Mouse (Mus musculus): Measurements from ENCODE around the gene Vps26a.

DNA sequence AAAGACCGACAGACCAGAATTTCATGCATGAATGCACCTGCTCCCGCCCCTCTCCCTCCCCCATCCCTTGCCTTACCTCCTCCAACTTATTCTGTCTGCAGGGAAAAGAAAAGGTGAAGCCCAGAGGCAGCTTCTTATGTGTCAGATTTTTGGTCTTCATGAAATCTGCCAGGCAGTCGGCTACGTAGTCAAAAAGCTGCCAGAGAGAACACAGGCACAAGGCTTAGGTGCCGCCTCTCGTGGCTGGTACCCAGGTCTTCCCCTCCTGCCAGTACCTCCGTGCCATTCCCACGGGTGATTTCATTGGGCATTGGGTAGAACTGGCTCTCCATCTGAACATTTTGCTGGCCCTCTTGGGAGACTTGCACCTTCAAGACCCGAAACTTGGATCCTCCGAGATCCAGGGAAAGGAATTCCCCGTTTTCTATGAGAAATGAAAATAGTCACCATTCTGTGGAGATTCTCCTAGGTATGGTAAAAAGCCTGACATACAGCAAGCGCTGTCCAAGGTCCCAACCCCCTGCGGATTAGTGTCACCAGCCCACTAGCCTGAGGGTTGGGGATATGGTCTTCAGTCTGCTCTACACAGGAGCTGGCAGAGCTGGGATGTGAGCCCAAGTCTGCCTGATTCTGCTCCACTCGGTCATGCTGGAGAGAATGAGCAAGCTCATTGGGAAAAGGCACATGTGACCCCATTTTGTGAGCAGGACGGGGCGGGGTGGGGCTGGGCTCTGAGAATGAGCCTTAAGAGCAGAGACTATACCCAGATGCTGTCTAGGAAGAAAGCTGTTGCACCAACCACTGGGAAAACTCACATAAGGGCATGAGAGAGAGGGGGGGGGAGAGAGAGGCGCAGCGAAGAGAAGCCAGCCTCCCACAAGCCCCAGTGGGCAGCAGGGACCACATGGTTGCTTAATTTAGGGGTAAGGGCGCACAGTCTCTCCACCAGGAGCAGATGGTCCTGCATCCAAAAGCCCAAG lies 74.9 kb downstream of the Vps26a start:
- no peak for TF ChIP-seq CTCF (IDR thresholded peaks at IDR 0.05; ENCODE audit: low read depth)
- no peak for TF ChIP-seq EP300 (optimal IDR thresholded peaks at IDR 0.05)
